Mouse (Mus musculus): ENCODE data around the gene Mlip.

DNA sequence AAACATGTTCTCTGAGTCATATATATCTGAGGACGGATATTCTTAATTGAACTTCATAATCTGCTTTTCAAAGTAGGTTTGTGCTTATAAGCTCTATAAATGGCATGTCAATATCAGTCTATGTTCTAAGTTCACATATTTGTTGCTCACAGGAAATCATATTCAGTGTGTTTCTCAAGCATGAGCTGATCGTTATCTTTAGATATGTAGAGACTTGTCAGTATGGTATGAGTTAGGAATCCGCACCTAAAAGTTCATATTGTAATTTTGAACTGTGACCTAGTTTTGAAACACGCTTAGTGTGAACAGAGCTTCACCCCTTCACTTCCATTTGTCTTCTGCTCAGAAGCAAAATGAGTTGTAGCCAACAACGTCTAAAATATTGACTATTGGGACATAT, 64.8 kb downstream of the Mlip start:
- TF ChIP-seq CTCF (IDR thresholded peaks at IDR 0.05; ENCODE audit: low read depth, low read length), result no peak
- TF ChIP-seq POLR2A (IDR thresholded peaks at IDR 0.05; ENCODE audit: insufficient read depth, low read length), result no peak
